Mouse (Mus musculus): ENCODE measurements around the gene Crb3.
"Not testable (repeated sequence)": the region's sequence is repeated elsewhere in the genome, so short reads cannot be mapped to it uniquely, and the experiment has no call there.

The Crb3 gene

GRCm38 (mm10) chr17:57058891-57059485 is at the start of gene Crb3:
Gene Crb3 (plus strand): TSS chr17:57059105.
- DNase-seq (ENCODE audit: low spot score in 2 of 2): no peak

- DNase-seq (ENCODE audit: low spot score in 2 of 2): peak; percentile 10 to 72
These were observed 48.0 kb upstream of the Crb3 start for GRCm38 (mm10) chr17:57010911-57011235.

- DNase-seq (ENCODE audit: low spot score in 2 of 2): peak; percentile 86 to 88
These were observed 47.4 kb upstream of the Crb3 start, which contains the start of the genes Gtf2f1 and Gm17949 for GRCm38 (mm10) chr17:57011236-57012141. Gene Gtf2f1 (minus strand): TSS chr17:57011288. Gene Gm17949 (plus strand): TSS chr17:57011469.

- DNase-seq (ENCODE audit: low spot score in 2 of 2): no peak
These were observed 46.6 kb upstream of the Crb3 start for GRCm38 (mm10) chr17:57012245-57012795.

- no peak for DNase-seq (ENCODE audit: low spot score in 2 of 2)
These were observed 39.2 kb upstream of the Crb3 start for GRCm38 (mm10) chr17:57019693-57020092.

- no peak for DNase-seq (ENCODE audit: low spot score in 2 of 2)
These were observed 37.9 kb upstream of the Crb3 start for GRCm38 (mm10) chr17:57020960-57021359.

GRCm38 (mm10) chr17:57027471-57027870 is 31.4 kb upstream of the Crb3 start:
- DNase-seq (ENCODE audit: low spot score in 2 of 2): no peak

- no peak for DNase-seq (ENCODE audit: low spot score in 2 of 2)
These were observed 29.2 kb upstream of the Crb3 start for GRCm38 (mm10) chr17:57029691-57030090.

- DNase-seq (ENCODE audit: low spot score in 2 of 2): no peak
These were observed 27.8 kb upstream of the Crb3 start, which contains the start of gene Khsrp for GRCm38 (mm10) chr17:57030931-57031660. Gene Khsrp (minus strand): TSS chr17:57031522.

- peak; percentile 98 to 100 for DNase-seq (ENCODE audit: low spot score in 2 of 2)
These were observed 27.1 kb upstream of the Crb3 start for GRCm38 (mm10) chr17:57031661-57032420.

- no peak for DNase-seq (ENCODE audit: low spot score in 2 of 2)
These were observed 26.1 kb upstream of the Crb3 start for GRCm38 (mm10) chr17:57032854-57033253.

- no peak for DNase-seq (ENCODE audit: low spot score in 2 of 2)
These were observed 19.9 kb upstream of the Crb3 start for GRCm38 (mm10) chr17:57038978-57039377.

GRCm38 (mm10) chr17:57041554-57041953 is 17.4 kb upstream of the Crb3 start, which contains the start of gene Slc25a41:
Gene Slc25a41 (minus strand): TSS chr17:57041654.
- no peak for DNase-seq (ENCODE audit: low spot score in 2 of 2)

- DNase-seq (ENCODE audit: low spot score in 2 of 2): no peak
These were observed 11.5 kb upstream of the Crb3 start for GRCm38 (mm10) chr17:57047406-57047805.

- DNase-seq (ENCODE audit: low spot score in 2 of 2): no peak
These were observed 10.1 kb upstream of the Crb3 start for GRCm38 (mm10) chr17:57048816-57049215.

- not testable (repeated sequence) for DNase-seq (ENCODE audit: low spot score in 2 of 2)
These were observed 7.2 kb upstream of the Crb3 start for GRCm38 (mm10) chr17:57051679-57052078.

GRCm38 (mm10) chr17:57056246-57056645 is 2.7 kb upstream of the Crb3 start:
- no peak for DNase-seq (ENCODE audit: low spot score in 2 of 2)

- DNase-seq (ENCODE audit: low spot score in 2 of 2): peak; percentile 27 to 46
These were observed 627 bp downstream of the Crb3 start, which contains the start of gene Slc25a23 for GRCm38 (mm10) chr17:57059486-57059977. Gene Slc25a23 (minus strand): TSS chr17:57059863.

GRCm38 (mm10) chr17:57060231-57060801 is 1.4 kb downstream of the Crb3 start:
- DNase-seq (ENCODE audit: low spot score in 2 of 2): peak; percentile 91 to 98

- DNase-seq (ENCODE audit: low spot score in 2 of 2): no peak
These were observed 2.2 kb downstream of the Crb3 start for GRCm38 (mm10) chr17:57061069-57061468.

All from urinary bladder, adult 18-20 months (tissue).